Mouse (Mus musculus) lung, embryonic 15.5 days (tissue): ENCODE measurements at regions not wholly inside any gene's neighbourhood (a gene's known extent, or its start where the extent isn't known, plus 50 kb on each side); places are given as distances from the start of the nearest gene placed in this dataset.
A peak's percentile ranks its signal among the peaks of the same experiment; 100 is the strongest.

ENCODE experiments used
- ATAC-seq: fragments of 200-750 bp; cut with Nextera tagmentation; 2 replicates; pipeline ENCODE4 v1.8.0; 2017; ENCODE audit warnings: moderate number of reproducible peaks, borderline replicate concordance; ENCODE audit not compliant: low FRiP score, low TSS enrichment; ENCODE audit errors: extremely low read depth
- H3K27ac ChIP-seq: fragments of 300-500 bp; sonication (generic); 2 replicates; pipeline ENCODE4 v1.5.1; 2015; ENCODE audit warnings: moderate library complexity, mild to moderate bottlenecking, inconsistent platforms
- H3K27me3 ChIP-seq: fragments of 300-500 bp; sonication (generic); 2 replicates; pipeline ENCODE4 v1.6.1; 2015; ENCODE audit warnings: inconsistent platforms
- H3K36me3 ChIP-seq: fragments of 300-500 bp; sonication (generic); 2 replicates; pipeline ENCODE4 v1.6.1; 2015; ENCODE audit warnings: inconsistent platforms
- H3K4me1 ChIP-seq: fragments of 300-500 bp; sonication (generic); 2 replicates; pipeline ENCODE4 v1.6.1; 2015; ENCODE audit warnings: inconsistent platforms
- H3K4me2 ChIP-seq: fragments of 300-500 bp; sonication (generic); 2 replicates; pipeline ENCODE4 v1.6.1; 2015; ENCODE audit warnings: inconsistent platforms, mild to moderate bottlenecking, moderate library complexity
- H3K4me3 ChIP-seq: fragments of 300-500 bp; sonication (generic); 2 replicates; pipeline ENCODE4 v1.5.1; 2015; ENCODE audit warnings: mild to moderate bottlenecking, inconsistent platforms
- H3K9ac ChIP-seq: fragments of 300-500 bp; sonication (generic); 2 replicates; pipeline ENCODE4 v1.6.1; 2015; ENCODE audit warnings: inconsistent platforms
- H3K9me3 ChIP-seq: fragments of 300-500 bp; sonication (generic); 2 replicates; pipeline ENCODE4 v1.6.1; 2016; ENCODE audit warnings: inconsistent platforms
- WGBS: fragments of 180-500 bp; shearing (Covaris S2); methylation state at CpG from one replicate; pipeline ENCODE4 v1.1.7; 2015; 5-methylcytosine and 5-hydroxymethylcytosine counted together

DNA sequence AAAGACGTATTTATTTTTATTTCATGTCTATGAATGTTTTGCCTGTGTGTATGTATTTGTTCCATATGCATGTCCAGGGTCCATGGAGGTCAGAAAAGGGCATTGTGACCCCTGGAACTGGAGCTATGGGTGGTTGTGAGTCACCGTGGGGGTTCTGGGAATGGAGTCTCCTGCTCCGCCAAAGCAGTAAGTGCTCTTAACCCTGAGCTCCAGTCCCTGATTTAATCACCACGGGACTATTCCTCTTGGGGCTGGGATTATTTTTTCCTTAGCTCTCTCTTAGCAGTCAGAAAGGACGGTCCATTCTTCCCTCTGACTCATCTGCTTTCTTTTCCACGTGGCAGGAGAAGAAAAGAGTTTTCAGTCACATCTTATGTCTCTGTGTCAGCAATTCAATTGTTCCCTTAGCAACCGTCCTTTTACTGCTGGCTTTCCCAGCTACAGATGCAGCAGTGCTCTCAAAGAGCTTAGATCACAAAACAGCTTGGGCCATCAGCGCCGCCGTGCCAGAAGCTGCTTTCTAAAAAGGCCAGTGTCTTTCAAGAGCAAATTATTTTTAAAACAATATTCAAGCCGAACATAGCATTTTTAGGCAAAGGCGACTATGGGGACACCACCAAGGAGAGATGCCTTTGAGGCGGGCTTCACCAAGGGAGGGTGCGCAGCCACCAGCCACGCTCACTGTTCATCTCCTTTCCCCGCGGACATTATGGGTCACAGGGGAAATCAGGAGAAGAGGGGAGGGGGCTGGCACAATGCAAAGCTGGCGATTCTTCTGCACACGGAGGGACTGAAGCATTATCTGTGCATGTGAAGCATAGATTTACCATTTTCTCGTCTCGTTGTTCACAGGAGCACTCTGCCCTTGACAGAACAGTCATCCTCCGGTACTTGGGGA lies 110.8 kb downstream of the Map3k7 start:
- H3K9ac ChIP-seq: no peak overlapping the region
- H3K4me3 ChIP-seq: no peak overlapping the region
- peak overlapping the region; percentile 45 for H3K4me2 ChIP-seq
- H3K27me3 ChIP-seq: no peaks in the 10 kb centered on the region
- no peaks in the 10 kb centered on the region for H3K9me3 ChIP-seq
- H3K27ac ChIP-seq: no peak overlapping the region
- H3K36me3 ChIP-seq: no peaks in the 10 kb centered on the region
- no peaks in the 10 kb centered on the region for H3K4me1 ChIP-seq
- peak; percentile 59; the same call in 1 of the 2 replicates for ATAC-seq
- 17% methylated on average over 22 of the region's 22 CpGs for WGBS

- Histone ChIP-seq H3K9me3 (no peaks in the 10 kb centered on the region), H3K36me3 (no peaks in the 10 kb centered on the region), H3K9ac (no peak overlapping the region), H3K4me1 (no peaks in the 10 kb centered on the region), H3K27ac (no peak overlapping the region), H3K4me3 (no peak overlapping the region), H3K27me3 (no peaks in the 10 kb centered on the region), H3K4me2 (no peak overlapping the region)
- 66% methylated on average over 12 of the region's 12 CpGs for WGBS
- no peak for ATAC-seq
Observed at GRCm38 (mm10) chr4:32076391-32076925, 112.6 kb downstream of the Map3k7 start.

DNA sequence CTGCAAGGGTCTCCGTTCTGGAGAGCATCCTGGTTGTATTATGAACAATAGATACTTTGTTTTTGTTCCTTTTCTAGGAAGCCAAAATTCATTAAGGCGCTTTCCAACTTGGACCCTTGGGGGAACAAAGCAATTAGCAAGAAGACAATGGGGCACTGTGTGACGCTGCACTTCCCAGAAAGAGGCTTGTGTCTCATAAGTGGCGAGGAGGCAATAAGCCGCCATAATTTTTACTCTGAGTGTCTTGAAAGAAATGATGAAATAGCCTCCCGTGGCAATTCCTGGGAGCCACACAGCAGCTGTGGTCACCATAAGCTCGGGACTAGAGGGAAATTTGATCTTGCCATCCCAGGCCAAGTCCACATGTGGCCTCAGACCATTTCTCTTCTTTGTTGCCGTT lies 119.6 kb downstream of the Map3k7 start:
- H3K27me3 ChIP-seq: no peaks in the 10 kb centered on the region
- H3K4me1 ChIP-seq: no peaks in the 10 kb centered on the region
- no peak for ATAC-seq
- H3K27ac ChIP-seq: no peak overlapping the region
- H3K9me3 ChIP-seq: no peaks in the 10 kb centered on the region
- no peak overlapping the region for H3K4me3 ChIP-seq
- no peak overlapping the region for H3K4me2 ChIP-seq
- H3K9ac ChIP-seq: no peak overlapping the region
- 66% methylated on average over 8 of the region's 8 CpGs for WGBS
- H3K36me3 ChIP-seq: no peaks in the 10 kb centered on the region

GRCm38 (mm10) chr4:32084250-32084869 lies 120.5 kb downstream of the Map3k7 start:
- no peak for ATAC-seq
- no peak overlapping the region for H3K4me3 ChIP-seq
- no peak overlapping the region for H3K4me2 ChIP-seq
- H3K9me3 ChIP-seq: no peaks in the 10 kb centered on the region
- H3K4me1 ChIP-seq: no peaks in the 10 kb centered on the region
- no peaks in the 10 kb centered on the region for H3K27me3 ChIP-seq
- 89% methylated on average over 10 of the region's 10 CpGs for WGBS
- H3K9ac ChIP-seq: no peak overlapping the region
- no peaks in the 10 kb centered on the region for H3K36me3 ChIP-seq
- H3K27ac ChIP-seq: no peak overlapping the region

GRCm38 (mm10) chr4:32085040-32085439 lies 121.1 kb downstream of the Map3k7 start:
- 91% methylated on average over 2 of the region's 2 CpGs for WGBS

DNA sequence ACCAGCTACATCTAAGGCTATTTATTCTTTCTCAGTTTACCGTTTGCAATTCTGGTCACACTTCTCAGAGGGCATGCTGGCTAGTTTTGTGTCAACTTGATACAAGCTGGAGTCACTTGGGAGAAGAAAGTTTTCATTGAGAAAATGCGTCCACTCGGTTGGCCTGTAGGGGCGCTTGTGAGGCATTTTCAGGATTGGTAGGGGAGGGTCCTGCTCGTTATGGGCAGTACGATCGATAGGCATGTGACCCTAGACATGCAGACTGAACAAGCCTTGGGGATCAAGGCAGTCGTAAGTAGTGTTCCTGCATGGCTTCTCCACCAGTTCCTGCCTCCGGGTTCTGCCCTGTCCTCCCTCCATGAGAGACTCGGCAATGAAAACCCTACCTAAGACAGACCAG lies 127.2 kb downstream of the Map3k7 start:
- Histone ChIP-seq H3K9me3 (no peaks in the 10 kb centered on the region), H3K27me3 (no peaks in the 10 kb centered on the region), H3K27ac (no peak overlapping the region), H3K4me3 (no peak overlapping the region), H3K9ac (no peak overlapping the region), H3K4me2 (no peak overlapping the region), H3K36me3 (no peaks in the 10 kb centered on the region), H3K4me1 (no peaks in the 10 kb centered on the region)
- no peak; the same call in 1 of the 2 replicates for ATAC-seq
- 82% methylated on average over 10 of the region's 10 CpGs for WGBS

More at GRCm38 (mm10) chr4:32085040-32085439, 121.1 kb downstream of the Map3k7 start:
- no peak overlapping the region for H3K27ac ChIP-seq
- H3K4me1 ChIP-seq: no peaks in the 10 kb centered on the region
- H3K27me3 ChIP-seq: no peaks in the 10 kb centered on the region
- no peak for ATAC-seq
- no peaks in the 10 kb centered on the region for H3K9me3 ChIP-seq
- H3K4me3 ChIP-seq: no peak overlapping the region
- H3K36me3 ChIP-seq: no peaks in the 10 kb centered on the region
- no peak overlapping the region for H3K4me2 ChIP-seq
- no peak overlapping the region for H3K9ac ChIP-seq

DNA sequence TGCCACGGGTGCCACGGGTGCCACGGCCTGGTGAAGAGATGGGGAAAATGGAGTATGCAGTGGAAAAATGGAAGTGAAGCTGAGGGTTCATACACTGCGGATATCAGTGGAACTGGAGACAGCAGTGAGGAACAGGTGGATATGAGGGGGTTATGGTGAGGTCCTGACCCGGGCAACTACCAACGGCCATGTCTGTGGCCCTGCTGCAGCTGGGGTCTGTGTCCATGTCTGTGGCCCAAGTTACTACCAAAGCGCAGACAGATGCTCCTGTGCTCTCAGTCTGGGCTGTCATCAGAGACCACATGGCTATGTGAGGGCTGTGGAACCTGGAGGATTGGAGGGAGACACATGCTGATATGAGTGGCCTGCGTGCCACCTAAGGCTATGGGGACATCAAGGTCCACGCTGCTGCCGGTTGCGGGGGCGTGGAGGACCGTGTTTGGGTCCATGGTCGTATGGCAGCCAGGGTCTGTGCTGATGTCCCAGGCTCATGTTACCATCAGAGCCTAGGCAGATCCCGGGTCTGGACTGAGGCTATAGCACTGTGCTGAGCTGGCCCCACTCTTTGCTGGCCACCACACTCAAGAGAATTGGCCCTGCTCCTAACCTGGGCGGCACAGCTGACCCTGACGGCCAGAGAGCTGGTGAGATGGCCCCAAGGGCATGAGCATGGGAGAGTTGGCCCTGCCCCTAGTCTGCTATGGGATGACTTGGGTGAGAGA lies 128.6 kb downstream of the Map3k7 start:
- H3K9me3 ChIP-seq: no peaks in the 10 kb centered on the region
- WGBS: 94% methylated on average over 17 of the region's 17 CpGs
- no peak overlapping the region for H3K4me2 ChIP-seq
- no peaks in the 10 kb centered on the region for H3K27me3 ChIP-seq
- no peaks in the 10 kb centered on the region for H3K4me1 ChIP-seq
- ATAC-seq: no peak
- H3K9ac ChIP-seq: no peak overlapping the region
- H3K36me3 ChIP-seq: no peaks in the 10 kb centered on the region
- H3K4me3 ChIP-seq: no peak overlapping the region
- no peak overlapping the region for H3K27ac ChIP-seq

GRCm38 (mm10) chr4:32098233-32098632 lies 134.3 kb downstream of the Map3k7 start:
- no peak overlapping the region for H3K4me3 ChIP-seq
- ATAC-seq: no peak
- H3K36me3 ChIP-seq: no peaks in the 10 kb centered on the region
- H3K27me3 ChIP-seq: no peaks in the 10 kb centered on the region
- 0 out of 2 replicates have a peak, but pooled peaks cover 4% of the 10 kb centered on the region for H3K4me1 ChIP-seq
- 68% methylated on average over 9 of the region's 9 CpGs for WGBS
- no peaks in the 10 kb centered on the region for H3K9me3 ChIP-seq
- H3K27ac ChIP-seq: no peak overlapping the region
- no peak overlapping the region for H3K9ac ChIP-seq
- H3K4me2 ChIP-seq: no peak overlapping the region

DNA sequence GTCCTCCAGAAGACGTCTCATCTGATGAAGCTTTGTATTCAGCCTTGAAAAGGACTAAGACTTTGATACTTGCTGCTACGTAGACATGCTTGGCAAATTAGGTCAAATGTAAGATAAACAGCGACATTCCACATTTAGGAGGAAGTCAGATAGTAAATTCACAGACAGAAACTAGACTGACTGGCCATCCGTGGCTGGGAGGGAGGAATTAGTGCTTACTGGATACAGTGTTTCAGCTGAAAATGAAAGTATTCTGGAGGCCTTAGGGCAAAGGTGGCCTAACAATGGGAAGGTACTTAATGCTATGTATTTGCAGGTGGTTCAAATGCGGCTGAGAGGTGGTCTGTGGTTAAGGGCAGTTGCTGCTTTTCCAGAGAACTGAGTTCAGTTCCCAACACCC lies 137.1 kb downstream of the Map3k7 start:
- no peaks in the 10 kb centered on the region for H3K27me3 ChIP-seq
- H3K4me3 ChIP-seq: no peak overlapping the region
- no peaks in the 10 kb centered on the region for H3K36me3 ChIP-seq
- 0 out of 2 replicates have a peak, but pooled peaks cover 4% of the 10 kb centered on the region for H3K4me1 ChIP-seq
- no peak overlapping the region for H3K9ac ChIP-seq
- no peak; the same call in 1 of the 2 replicates for ATAC-seq
- H3K27ac ChIP-seq: no peak overlapping the region
- no peaks in the 10 kb centered on the region for H3K9me3 ChIP-seq
- no peak overlapping the region for H3K4me2 ChIP-seq
- WGBS: 20% methylated on average over 5 of the region's 5 CpGs

- Histone ChIP-seq H3K36me3 (no peaks in the 10 kb centered on the region), H3K9me3 (no peaks in the 10 kb centered on the region), H3K4me1 (peaks cover 4% of the 10 kb centered on the region; the same call in 1 of the 2 replicates), H3K4me3 (no peak overlapping the region), H3K9ac (no peak overlapping the region), H3K27ac (no peak overlapping the region), H3K4me2 (no peak overlapping the region), H3K27me3 (no peaks in the 10 kb centered on the region)
- no peak for ATAC-seq
- 24% methylated on average over 5 of the region's 5 CpGs for WGBS
Observed at GRCm38 (mm10) chr4:32106664-32107171, 131.9 kb upstream of the Bach2 start.

GRCm38 (mm10) chr4:32122320-32122719 lies 116.3 kb upstream of the Bach2 start:
- Histone ChIP-seq H3K9me3 (no peaks in the 10 kb centered on the region), H3K4me3 (no peak overlapping the region), H3K27ac (no peak overlapping the region), H3K4me1 (no peaks in the 10 kb centered on the region), H3K9ac (no peak overlapping the region), H3K4me2 (no peak overlapping the region), H3K27me3 (no peaks in the 10 kb centered on the region), H3K36me3 (no peaks in the 10 kb centered on the region)
- 86% methylated on average over 6 of the region's 6 CpGs for WGBS
- ATAC-seq: no peak
